Mouse (Mus musculus) heart, embryonic 10.5 days (tissue): ENCODE measurements around the gene Syt2. TPM values are rescaled to one million over a fixed set of nuclear protein-coding genes. Genes with fewer than 3 reads are reported as not detected.

ENCODE experiments used
- DNase-seq: peaks from one replicate; pipeline ENCODE4 v3.0.0-alpha.2; 2017; ENCODE audit warnings: low spot score
- H3K27ac ChIP-seq: fragments of 300-500 bp; sonication (generic); 2 replicates; pipeline ENCODE4 v1.5.1; 2016; ENCODE audit warnings: mild to moderate bottlenecking
- H3K27me3 ChIP-seq: fragments of 300-500 bp; sonication (generic); 2 replicates; pipeline ENCODE4 v1.6.1; 2016; ENCODE audit warnings: mild to moderate bottlenecking; ENCODE audit not compliant: poor library complexity, insufficient read depth, severe bottlenecking
- H3K36me3 ChIP-seq: fragments of 300-500 bp; sonication (generic); 2 replicates; pipeline ENCODE4 v1.6.1; 2016; ENCODE audit warnings: mild to moderate bottlenecking, moderate library complexity
- H3K4me1 ChIP-seq: fragments of 300-500 bp; sonication (generic); 2 replicates; pipeline ENCODE4 v1.6.1; 2016; ENCODE audit warnings: mild to moderate bottlenecking
- H3K4me3 ChIP-seq: fragments of 300-500 bp; sonication (generic); 2 replicates; pipeline ENCODE4 v1.5.1; 2016; ENCODE audit warnings: mild to moderate bottlenecking, moderate library complexity
- H3K9me3 ChIP-seq: fragments of 300-500 bp; sonication (generic); 2 replicates; pipeline ENCODE4 v1.6.1; 2016; ENCODE audit warnings: mild to moderate bottlenecking, moderate library complexity
- WGBS: fragments of 180-500 bp; shearing (Covaris S2); methylation state at CpG from one replicate; pipeline ENCODE4 v1.1.7; 2016; 5-methylcytosine and 5-hydroxymethylcytosine counted together
- microRNA-seq: library from miRNA; unstranded; fragments of <30 nt; microRNA quantifications from one replicate; pipeline ENCODE4, GENCODE M21; 2017
- polyA plus RNA-seq: library from polyadenylated mRNA; unstranded; fragments of >200 nt; fragmentation: Nextera tagmentation; extraction: Ambion mirVana; gene quantifications from 2 replicates; pipeline ENCODE4 v1.2.1, GENCODE M21; 2016

Syt2 gene
- polyA plus RNA-seq, 1 experiment from 2014 or later, result 0.29 TPM

DNA sequence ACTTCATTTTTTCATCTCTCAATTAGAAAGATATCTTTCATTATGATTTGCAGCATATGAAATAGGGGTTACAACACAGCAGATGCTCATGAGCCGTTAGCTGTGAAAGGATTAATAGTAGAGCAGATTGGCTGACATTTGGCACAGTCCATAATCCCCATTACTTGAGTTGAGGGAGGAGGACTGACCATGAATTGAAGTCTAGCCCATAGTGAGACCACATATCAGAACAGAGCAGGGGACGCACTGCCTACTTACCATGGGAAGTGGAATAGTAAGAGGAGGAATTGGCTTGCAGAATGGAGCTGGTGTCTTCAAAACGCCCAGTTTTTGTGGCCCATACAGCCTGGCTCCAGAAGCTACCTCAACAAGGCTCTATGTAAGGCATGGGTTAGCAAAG is 150.1 kb downstream of the Syt2 start:
- Histone ChIP-seq H3K36me3 (peaks cover 19% of the 10 kb centered on the region), H3K4me3 (no peak overlapping the region), H3K27me3 (no peaks in the 10 kb centered on the region), H3K9me3 (peaks cover 7% of the 10 kb centered on the region; the same call in 1 of the 2 replicates), H3K27ac (no peak overlapping the region), H3K4me1 (peaks cover 10% of the 10 kb centered on the region; the same call in 1 of the 2 replicates)
- 85% methylated on average over 3 of the region's 3 CpGs for WGBS
- no peak for DNase-seq

DNA sequence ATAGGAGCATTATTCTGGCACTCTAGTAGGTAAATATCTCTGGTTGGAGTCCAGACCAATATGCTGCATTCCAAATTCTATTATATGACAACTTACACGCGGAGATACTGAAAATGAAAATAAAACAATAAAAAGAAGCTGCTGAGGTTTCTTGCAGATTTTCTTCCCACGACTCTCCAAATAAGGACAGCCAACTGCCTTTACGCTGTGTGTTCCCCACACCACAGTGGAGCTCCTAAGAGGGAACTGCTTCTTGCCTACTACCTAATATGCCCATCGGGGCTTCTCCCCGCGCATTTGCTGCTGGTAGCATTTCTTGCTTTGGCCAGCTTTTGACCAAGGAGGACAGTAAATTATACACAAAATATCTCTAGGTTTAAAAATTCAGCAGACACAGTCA is 155.3 kb downstream of the Syt2 start:
- 91% methylated on average over 7 of the region's 7 CpGs for WGBS
- DNase-seq, result no peak
- H3K4me3 ChIP-seq, result no peak overlapping the region
- H3K27ac ChIP-seq, result no peak overlapping the region
- peaks cover 7% of the 10 kb centered on the region; the same call in 1 of the 2 replicates for H3K9me3 ChIP-seq
- H3K36me3 ChIP-seq, result peaks cover 19% of the 10 kb centered on the region
- no peaks in the 10 kb centered on the region for H3K27me3 ChIP-seq
- H3K4me1 ChIP-seq, result peaks cover 36% of the 10 kb centered on the region

DNA sequence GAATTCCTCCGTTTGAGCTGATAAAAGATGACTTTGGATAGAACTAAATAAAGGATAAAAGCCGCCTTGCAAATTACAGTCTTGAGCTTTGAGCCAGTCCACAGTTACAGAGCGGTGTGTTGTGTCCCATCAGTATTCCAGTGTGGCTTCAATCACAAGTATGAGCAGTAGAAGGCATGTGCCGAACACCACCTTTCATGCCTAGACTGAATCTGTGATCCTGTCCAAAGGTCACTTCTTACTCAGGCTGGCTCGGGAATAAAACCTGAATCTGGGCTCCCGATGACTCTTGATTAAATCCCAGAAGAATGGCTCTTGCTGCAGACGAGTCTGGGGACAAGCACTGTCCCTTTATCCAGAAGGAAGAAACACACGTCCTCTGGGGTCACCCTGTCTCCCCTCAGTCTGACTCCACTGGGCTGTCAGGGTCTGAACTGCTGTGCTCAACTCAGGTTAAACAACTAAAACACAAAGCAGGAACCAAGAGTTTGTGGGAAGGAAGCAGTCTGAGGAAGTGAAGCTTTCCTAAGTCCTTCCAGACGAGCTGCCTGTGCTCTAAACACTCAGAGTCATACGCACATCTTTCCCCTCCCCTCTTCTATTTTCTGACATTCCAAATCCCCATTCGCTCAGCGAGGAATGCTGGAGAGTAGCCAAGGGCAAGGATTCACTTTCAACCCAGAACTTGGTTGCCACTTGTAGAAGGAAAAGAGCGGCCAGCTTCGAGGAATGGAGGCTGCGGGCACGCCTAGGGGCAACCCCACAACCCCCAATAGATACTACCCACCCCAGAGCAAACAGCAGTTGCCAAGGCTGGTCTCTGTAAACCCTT is 157.0 kb downstream of the Syt2 start:
- DNase-seq, result peak; percentile 78
- peaks cover 42% of the 10 kb centered on the region for H3K4me1 ChIP-seq
- WGBS, result 52% methylated on average over 16 of the region's 16 CpGs
- H3K4me3 ChIP-seq, result no peak overlapping the region
- H3K36me3 ChIP-seq, result peaks cover 14% of the 10 kb centered on the region
- H3K27ac ChIP-seq, result peak overlapping the region; percentile 82
- H3K27me3 ChIP-seq, result no peaks in the 10 kb centered on the region
- peaks cover 7% of the 10 kb centered on the region; the same call in 1 of the 2 replicates for H3K9me3 ChIP-seq

DNA sequence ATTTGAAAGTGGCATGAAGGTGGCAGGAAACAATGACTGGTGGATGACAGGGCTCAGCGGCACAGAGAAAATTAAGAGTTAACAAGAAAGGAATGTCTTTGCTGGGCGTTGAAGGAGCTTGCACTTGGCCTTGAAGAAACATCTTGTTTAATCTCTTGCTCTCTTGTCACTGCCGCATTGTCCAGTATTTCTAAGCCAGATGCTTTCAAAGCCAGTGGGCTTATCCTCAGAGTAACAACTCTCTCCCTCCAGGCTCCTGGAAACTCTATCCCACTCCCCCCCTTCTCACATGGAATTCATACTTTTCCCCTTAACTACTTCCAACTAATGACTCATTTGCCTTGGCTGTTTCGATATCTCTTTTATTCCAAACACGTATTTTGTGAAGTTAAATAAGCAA is 157.9 kb downstream of the Syt2 start:
- peak overlapping the region; percentile 82 for H3K27ac ChIP-seq
- H3K9me3 ChIP-seq, result peaks cover 2% of the 10 kb centered on the region; the same call in 1 of the 2 replicates
- peaks cover 5% of the 10 kb centered on the region for H3K36me3 ChIP-seq
- WGBS, result 45% methylated on average over 5 of the region's 5 CpGs
- H3K27me3 ChIP-seq, result no peaks in the 10 kb centered on the region
- DNase-seq, result no peak
- peaks cover 42% of the 10 kb centered on the region for H3K4me1 ChIP-seq
- no peak overlapping the region for H3K4me3 ChIP-seq

- H3K9me3 ChIP-seq, result no peaks in the 10 kb centered on the region
- no peak overlapping the region for H3K27ac ChIP-seq
- H3K27me3 ChIP-seq, result no peaks in the 10 kb centered on the region
- H3K36me3 ChIP-seq, result peaks cover 3% of the 10 kb centered on the region; the same call in 1 of the 2 replicates
- no peak overlapping the region for H3K4me3 ChIP-seq
- peaks cover 42% of the 10 kb centered on the region for H3K4me1 ChIP-seq
- no peak for DNase-seq
- WGBS, result 87% methylated on average over 9 of the region's 9 CpGs
Measured at GRCm38 (mm10) chr1:134805471-134805870, 159.0 kb downstream of the Syt2 start.

Small RNA genes within 50 kb of the gene (microRNA-seq; reads per million reads assigned to microRNA genes)
- not detected for gene Gm22232

Other genes starting within 250 kb of the Syt2 start
- gene Cyb5r1, start 241.1 kb upstream of the Syt2 start, polyA plus RNA-seq, result 37.4 and 42.2 TPM in 2 replicates
- gene Adipor1, start 231.3 kb upstream of the Syt2 start, polyA plus RNA-seq, result 91.3 and 119 TPM in 2 replicates
- 23.8 and 25.1 TPM in 2 replicates for gene Klhl12, start 191.1 kb upstream of the Syt2 start, polyA plus RNA-seq
- 37.9 and 40.3 TPM in 2 replicates for gene Rabif, start 152.0 kb upstream of the Syt2 start, polyA plus RNA-seq
- gene Mgat4e, start 97.0 kb upstream of the Syt2 start, polyA plus RNA-seq, result not detected in 2 replicates
- 28.9 and 42.5 TPM in 2 replicates for gene Kdm5b, start 86.5 kb upstream of the Syt2 start, polyA plus RNA-seq